Mouse (Mus musculus): ENCODE data around the gene Taf5l.
A peak's percentile ranks its signal among the peaks of the same experiment; 100 is the strongest.
"Not testable (repeated sequence)": the region's sequence is repeated elsewhere in the genome, so short reads cannot be mapped to it uniquely, and the experiment has no call there.

Taf5l gene

GRCm38 (mm10) chr8:124021237-124022227, at the start of gene Taf5l, which contains the start of gene Urb2:
Gene Taf5l, minus strand, starts transcription at chr8:124021397.
Gene Urb2, plus strand, starts transcription at chr8:124021508.
- DNase-seq = peak; percentile 96

- no peak for DNase-seq
These were observed 49.4 kb upstream of the Taf5l start for GRCm38 (mm10) chr8:124070363-124071324.

DNA sequence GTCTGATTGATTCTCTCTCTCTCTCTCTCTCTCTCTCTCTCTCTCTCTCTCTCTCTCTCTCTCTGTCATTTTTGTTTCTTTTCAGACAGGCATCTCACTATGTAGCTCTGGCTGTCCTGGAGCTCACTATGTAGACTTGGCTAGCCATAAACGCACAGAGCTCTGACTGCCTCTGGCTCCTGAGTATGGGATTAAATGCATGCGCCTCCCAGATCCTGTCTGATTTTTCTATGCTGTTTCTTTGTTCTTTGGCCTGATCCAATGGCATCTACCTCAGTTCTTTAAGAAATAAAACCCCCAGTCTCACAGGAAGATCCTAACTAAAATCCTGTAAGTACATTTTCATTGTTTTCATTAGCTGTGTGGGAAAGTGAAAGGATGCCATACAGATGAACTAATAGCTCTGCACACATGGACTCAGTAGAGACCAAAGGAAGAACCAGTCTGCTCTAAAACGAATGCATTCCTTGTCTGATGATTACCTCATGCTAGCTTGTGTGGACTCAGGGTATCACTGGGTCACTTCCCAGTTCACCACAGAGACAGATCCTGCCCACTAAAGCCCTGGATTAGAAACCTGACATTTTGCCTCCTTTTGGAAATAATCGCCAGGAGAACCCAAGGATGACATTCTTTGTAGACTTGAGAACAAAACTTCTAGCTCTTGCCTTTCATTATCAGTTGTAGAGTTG, 46.0 kb upstream of the Taf5l start:
- no peak for DNase-seq

DNA sequence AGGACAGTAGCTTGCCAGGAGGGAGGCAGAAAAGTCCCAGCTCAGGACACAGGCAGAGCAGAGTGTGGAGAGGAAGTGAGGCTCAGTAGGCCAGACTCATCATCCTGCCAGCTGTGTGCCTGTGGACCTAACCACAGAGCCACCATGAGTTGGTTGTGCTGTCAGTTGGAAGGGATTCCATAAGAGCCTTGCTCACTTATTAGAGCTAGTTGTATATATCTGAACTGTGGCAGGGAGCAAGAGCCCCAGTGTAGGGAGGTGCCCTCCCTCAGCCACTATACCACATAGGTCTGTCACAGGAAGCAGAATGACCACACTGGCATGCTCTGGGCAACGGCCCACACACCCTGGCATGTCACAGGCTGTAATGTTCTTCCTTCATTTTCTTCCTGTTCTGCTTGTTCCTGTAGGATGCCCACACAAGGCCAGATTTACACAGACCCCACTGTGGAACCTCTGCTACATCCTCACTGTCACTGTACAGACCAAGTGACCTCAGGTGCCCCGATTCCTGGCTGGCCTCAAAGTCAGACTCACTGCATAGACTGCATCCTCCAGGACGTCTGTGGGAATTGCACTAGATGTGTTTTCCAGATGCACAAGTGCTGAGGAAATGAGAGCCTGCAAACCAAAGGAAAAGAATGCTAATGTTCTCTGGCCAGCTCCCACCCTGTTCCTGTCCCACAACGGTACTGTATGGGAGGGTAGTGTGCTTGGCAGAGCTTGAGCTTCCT, 45.3 kb upstream of the Taf5l start:
- no peak for DNase-seq

DNA sequence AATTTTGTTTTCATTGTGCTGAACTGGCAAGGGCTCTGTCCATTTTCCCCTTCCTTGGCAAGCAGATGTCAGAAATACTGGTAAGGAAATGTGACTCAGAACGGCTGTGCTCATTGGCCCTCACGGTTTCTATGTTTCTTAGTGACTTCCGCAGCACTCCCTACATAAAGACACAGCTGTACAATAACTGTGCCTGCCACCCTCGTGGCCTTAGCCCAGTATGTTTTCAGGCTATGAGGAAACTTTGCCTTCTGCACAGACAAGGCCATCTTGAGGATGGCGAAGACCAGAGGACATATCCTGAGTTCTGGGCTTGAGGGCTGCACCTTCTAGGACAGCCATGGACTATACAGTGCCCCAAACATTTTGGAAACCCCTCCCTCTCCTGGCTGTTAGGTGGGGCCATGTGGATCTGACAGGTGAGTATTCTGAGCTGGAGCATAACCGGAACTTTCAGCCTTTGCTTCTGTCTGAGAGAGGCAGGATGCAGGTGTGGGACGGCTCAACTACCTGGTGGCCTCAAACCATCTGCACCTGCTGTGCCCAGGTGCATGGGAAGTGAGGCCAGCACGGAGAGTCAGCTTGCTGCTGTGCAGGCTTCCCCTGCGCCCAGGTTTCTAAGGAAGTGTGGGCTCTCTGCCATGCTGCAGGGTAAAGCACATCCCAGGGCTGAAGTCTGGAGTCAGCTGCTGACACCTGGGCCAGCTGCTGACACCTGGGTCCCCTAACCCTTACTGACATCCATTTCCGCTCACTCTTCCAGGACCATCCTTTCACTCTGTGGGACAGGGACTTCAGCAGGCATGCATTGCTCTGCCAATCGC, 35.8 kb upstream of the Taf5l start:
- DNase-seq = no peak

- DNase-seq = no peak
These were observed 31.4 kb upstream of the Taf5l start for GRCm38 (mm10) chr8:124052568-124052967.

GRCm38 (mm10) chr8:124052110-124052509, 30.9 kb upstream of the Taf5l start:
- peak; percentile 77 for DNase-seq

- DNase-seq = no peak
These were observed 24.7 kb upstream of the Taf5l start for GRCm38 (mm10) chr8:124045856-124046255.

DNA sequence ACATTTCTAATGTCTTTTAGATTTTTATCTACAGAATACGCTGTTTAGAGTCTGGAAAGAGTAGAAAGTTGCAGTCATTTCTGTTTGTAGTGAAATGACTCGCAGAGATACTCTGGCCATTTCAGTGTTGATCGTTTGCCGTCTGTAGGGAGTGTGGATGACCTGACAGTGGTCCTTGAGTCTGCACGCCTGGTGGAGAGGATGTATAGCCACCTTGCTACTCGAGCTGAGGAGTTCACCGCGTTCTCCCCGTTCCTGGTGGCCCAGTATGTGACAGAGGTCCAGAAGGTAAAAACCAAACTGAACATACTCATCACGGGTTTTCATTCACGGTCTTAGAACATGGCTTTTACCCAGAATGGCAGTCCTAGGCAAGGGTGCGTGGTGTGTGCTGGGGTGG, 23.7 kb upstream of the Taf5l start:
- no peak for DNase-seq

DNA sequence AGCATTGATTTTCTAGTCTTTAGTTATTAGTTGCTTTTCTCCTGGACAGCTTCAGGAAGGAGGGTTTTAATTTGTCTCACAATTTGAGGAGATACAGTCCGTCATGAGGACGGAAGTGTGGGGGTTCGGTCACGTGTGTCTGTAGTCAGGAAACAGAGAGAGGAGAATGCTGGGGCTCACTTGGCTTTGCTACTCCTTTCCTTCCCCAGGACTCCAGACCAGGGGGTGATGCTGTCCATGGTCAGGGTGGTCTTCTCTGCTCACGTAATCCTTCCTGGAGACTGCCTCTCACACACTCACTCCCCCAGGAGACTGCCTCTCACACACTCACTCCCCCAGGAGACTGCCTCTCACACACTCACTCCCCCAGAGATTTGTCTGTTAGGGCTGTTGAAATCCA, 23.2 kb upstream of the Taf5l start:
- no peak for DNase-seq

GRCm38 (mm10) chr8:124042201-124042600, 21.0 kb upstream of the Taf5l start:
- DNase-seq = no peak

DNA sequence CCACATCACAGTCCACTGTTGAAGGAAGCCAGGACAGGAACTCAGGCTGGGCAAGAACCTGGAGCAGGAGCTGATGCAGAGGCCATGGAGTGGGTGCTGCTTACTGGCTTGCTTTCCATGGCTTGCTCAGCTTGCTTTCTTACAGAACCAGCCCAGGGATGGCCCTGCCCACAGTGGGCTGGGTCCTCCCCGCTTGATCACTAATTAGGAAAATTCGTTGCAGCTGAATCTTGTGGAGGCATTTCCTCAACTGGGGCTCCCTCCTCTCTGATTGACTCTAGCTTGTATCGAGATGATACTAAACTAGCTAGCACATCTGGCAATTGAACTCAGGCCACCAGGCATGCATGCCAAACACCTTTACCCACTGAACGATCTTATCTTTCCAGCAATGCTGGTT, 18.2 kb upstream of the Taf5l start:
- DNase-seq = no peak

- DNase-seq = no peak
These were observed 16.9 kb upstream of the Taf5l start for GRCm38 (mm10) chr8:124038121-124038520.

GRCm38 (mm10) chr8:124033400-124033799, 12.2 kb upstream of the Taf5l start:
- DNase-seq = no peak

DNA sequence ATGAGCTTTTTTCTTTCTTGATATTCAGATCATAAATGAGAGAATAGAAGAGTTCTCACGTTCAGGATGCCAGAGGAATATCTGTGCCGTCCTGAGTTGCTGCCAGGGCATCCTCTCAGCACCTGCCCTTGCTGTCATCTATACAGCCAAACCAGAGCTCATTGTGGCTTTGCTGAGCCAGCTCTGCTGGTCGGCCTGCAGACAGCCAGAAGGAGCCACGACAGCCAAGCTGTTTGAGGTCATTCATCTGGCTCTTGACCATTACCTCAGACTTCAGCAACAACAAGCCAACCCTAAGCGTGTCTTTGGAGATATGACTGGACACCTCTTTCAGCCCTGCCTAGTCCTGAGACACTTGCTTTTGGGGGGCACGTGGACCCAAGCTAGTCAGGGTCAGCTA, 6.6 kb upstream of the Taf5l start:
- no peak for DNase-seq

DNA sequence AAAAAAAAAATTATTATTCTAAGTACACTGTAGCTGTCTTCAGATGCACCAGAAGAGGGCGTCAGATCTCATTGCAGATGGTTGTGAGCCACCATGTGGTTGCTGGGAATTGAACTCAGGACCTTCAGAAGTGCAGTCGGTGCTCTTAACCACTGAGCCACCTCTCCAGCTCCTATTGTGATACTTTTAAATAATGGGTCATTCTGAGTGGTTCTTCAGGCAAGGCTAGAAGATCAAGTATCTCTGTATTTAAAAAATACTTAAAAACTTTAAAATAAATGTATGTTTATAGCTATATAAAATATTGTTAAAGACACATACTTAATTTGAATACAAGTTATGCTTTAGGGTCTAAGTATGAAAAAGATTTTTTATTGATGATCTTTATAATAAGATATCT, 5.1 kb upstream of the Taf5l start:
- not testable (repeated sequence) for DNase-seq

DNA sequence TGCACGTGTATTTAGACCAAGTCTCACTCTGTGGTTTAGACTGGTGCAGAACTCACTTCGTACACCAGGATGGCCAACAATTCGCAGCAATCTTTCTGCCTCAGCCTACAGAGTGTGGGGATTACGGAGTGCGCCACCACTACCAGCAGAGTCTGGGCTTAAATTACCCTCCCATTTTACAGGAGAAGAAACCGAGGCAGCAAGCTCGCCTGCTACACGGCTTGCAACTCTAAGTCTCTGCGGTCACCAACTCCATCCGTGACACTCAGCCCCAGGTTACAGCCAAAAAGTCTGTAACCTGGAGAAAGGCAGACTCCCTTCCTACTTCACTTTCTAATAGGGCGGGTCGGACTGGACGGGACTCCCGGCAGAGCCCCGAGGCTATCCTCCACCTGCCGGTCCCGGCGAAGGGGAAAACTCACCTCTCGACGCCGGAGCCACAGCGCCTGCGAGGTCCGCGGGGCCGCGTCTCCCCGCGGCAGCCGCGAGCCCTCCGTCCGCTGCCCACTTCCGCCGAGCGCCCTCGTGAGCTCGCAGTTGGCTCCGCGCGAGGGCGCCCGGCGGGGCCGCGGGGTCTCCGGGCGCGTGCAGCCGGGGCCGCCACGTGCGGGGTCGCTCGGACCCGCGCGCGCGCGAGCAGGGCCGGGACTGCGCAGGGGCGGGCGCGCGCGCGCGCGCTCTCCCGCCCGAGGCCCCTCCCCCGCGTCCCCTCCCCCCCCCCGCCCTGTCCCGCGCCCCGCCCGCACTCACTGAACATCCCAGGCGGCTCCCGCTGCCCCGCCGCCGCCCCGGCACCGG, 559 bp downstream of the Taf5l start:
- peak; percentile 62 for DNase-seq

- DNase-seq = peak; percentile 29
These were observed 1.4 kb downstream of the Taf5l start for GRCm38 (mm10) chr8:124019782-124020181.

DNA sequence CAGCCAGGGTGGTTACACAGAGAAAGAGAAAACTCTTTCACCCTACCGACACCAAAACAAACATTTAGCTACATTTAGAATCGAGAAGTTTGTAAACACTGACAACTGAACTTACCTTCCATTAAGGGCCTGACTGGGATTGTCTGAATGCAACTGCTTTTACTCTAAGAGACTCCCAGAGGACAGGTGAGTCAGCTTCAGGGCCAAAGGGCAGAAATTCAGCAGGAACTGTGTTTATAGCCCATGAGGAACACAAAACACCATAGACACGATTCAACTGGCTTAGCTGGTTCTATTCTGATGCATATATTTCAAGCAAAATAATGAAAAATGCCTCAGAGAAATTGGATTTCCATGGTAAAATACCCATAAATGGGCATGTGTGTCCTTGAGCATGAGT, 6.4 kb downstream of the Taf5l start:
- DNase-seq = no peak

DNA sequence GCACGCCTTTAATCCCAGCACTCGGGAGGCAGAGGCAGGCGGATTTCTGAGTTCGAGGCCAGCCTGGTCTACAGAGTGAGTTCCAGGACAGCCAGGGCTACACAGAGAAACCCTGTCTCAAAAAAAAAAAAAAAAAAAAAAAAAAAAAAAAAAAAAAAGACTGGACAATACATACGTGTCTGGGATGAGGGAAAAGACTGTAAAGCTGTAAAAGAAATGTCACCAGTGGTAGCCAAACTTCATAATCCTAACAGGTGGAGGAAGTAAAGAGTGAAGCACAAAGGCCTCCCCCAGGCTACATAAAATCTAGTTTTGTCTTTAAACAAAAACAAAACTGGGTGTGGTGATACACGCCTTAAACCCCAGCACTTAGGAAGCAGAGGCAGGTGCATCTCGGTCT, 6.9 kb downstream of the Taf5l start:
- not testable (repeated sequence) for DNase-seq

Data from kidney, adult 18-20 months (tissue).